24 mouse cellular contexts compared by ENCODE assay signal in genomic region chr1:174811846-174812245, GRCm38 (mm10).
DNase-seq lines count a peak whose midpoint lies in the region; TF ChIP-seq lines count a peak whose summit lies in the region.
"Had no signal": no experiment of that assay in that cellular context is flagged by ENCODE, and none has a peak within 500 bp of the region (broad histone marks: within the 10 kb centered on the region; RNA-seq: fewer than 3 reads in every experiment).

No protein-coding gene starts in this region.

- no peak overlapping the region for H3K27ac ChIP-seq in left cerebral cortex, adult 2 months
- H3K27ac ChIP-seq: forebrain, embryonic 10.5 days; forebrain, embryonic 13.5 days; heart, adult 2 months; heart, embryonic 10.5 days; heart, embryonic 13.5 days; hindbrain, embryonic 14.5 days; hindbrain, postnatal 0 days had no signal

- peak; percentile 26 to 64 for DNase-seq in frontal cortex, adult 2 months (ENCODE audit: extremely low spot score in 1 of 2, low spot score in 1 of 2)
- DNase-seq in frontal cortex, postnatal 14 days (ENCODE audit: low spot score in 2 of 2), result no peak
- DNase-seq in left cerebral cortex, postnatal 36 days (ENCODE audit: low spot score in 2 of 2), result peak; percentile 18 to 28
- no peak for DNase-seq in left cerebral cortex, adult 2 months (ENCODE audit: extremely low spot score in 1 of 2, low spot score in 2 of 2)
- peak; percentile 33 to 41 for DNase-seq in right cerebral cortex, postnatal 36 days (ENCODE audit: low spot score in 2 of 2)
- DNase-seq in right cerebral cortex, postnatal 10 days (ENCODE audit: low spot score in 2 of 2), result no peak
- DNase-seq in cerebellum, adult 9-11 months, result no peak
- DNase-seq: adrenal gland, postnatal 10 days; adrenal gland, postnatal 36 days; B cell, adult 2 months; cerebellum, adult 11 months; cerebellum, adult 2 months; cerebellum, postnatal 10 days; gastrocnemius, postnatal 10 days; gastrocnemius, postnatal 36 days; heart, adult 2 months; heart, postnatal 14 days; heart, postnatal 4 days had no signal

- intact Hi-C loops in left cerebral cortex, postnatal 36 days (cut with DNase I), result no loop called here
- intact Hi-C loops in left cerebral cortex, adult 2 months (cut with DNase I), result no loop called here

- H3K4me3 ChIP-seq in left cerebral cortex, adult 2 months, result no peak overlapping the region
- H3K4me3 ChIP-seq: forebrain, embryonic 10.5 days; forebrain, embryonic 13.5 days; heart, adult 2 months; heart, embryonic 10.5 days; heart, embryonic 13.5 days had no signal

- TF ChIP-seq CTCF in left cerebral cortex, adult 2 months (IDR thresholded peaks at IDR 0.05), result no peak

Comparison
In these comparisons a context has a peak if more than half of its experiments do, and no peak if none do; other contexts are left out.
1. DNase-seq: peak in frontal cortex, adult 2 months (2 of 2), left cerebral cortex, postnatal 36 days (2 of 2) and right cerebral cortex, postnatal 36 days (2 of 2); none in frontal cortex, postnatal 14 days (0 of 2), left cerebral cortex, adult 2 months (0 of 2), right cerebral cortex, postnatal 10 days (0 of 2) and cerebellum, adult 9-11 months (single experiment).